Mouse (Mus musculus) ES-Bruce4 (cell line): ENCODE data around the gene Dscaml1.

Source experiments
- CTCF ChIP-seq: IDR thresholded peaks from one replicate; pipeline ENCODE4 v1.8.1; 2011; ENCODE audit warnings: low read depth, low read length
- EP300 ChIP-seq: IDR thresholded peaks from 2 replicates; pipeline ENCODE4 v1.6.1; 2011; ENCODE audit warnings: low read depth, low read length; ENCODE audit not compliant: insufficient read depth
- POLR2A ChIP-seq: IDR thresholded peaks from one replicate; pipeline ENCODE4 v1.8.1; 2011; ENCODE audit warnings: low read length; ENCODE audit not compliant: insufficient read depth

DNA sequence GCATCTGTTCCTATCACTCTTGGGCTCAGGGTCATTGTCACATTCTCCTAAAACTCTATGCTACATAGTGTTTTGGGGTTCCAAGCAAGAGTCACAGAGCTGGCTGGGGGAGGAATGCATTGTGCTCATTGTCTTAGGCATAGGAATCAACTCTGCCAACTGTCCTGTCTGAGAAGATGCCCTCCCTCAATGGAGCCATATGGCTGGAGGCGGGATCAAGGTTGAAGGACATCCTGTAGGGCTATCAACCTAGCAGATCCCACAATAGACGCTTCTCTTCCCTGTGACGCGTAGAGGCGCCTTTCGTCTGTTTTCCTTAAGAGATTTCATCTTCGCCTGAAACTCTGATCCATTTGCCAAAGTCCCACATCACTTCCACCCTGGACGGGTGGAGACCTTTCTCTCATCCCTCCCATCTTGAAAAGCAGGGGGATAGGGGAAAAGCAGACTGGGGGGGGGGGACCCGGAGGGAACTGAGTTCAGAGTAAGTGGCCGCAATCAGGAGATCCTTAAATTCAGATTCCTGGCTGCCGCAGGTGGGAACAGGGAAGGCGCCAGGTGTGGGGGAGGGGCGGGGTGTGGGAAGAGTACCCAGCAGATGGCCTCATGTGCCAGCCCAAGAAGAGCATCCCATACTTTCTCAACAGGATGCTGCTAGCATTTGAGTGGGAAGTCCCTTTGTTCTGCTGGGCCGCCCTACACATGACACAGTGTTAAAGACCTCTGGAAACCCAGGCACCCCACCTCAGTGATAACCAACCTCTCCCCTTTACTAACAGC is 113.0 kb downstream of the Dscaml1 start:
- TF ChIP-seq CTCF, result no peak
- TF ChIP-seq EP300, result no peak
- TF ChIP-seq POLR2A, result no peak
